Mouse (Mus musculus): ENCODE results near the gene Olfr331.
"Not testable (repeated sequence)": the region's sequence is repeated elsewhere in the genome, so short reads cannot be mapped to it uniquely, and the experiment has no call there.

The Olfr331 gene

GRCm38 (mm10) chr11:58502472-58502871 is at the start of gene Olfr331:
Gene Olfr331, minus strand, starts transcription at chr11:58502572.
- DNase-seq = not testable (repeated sequence)

GRCm38 (mm10) chr11:58546322-58546721 is 44.0 kb upstream of the Olfr331 start, which contains the start of gene Olfr329-ps:
Gene Olfr329-ps, minus strand, starts transcription at chr11:58546422.
- DNase-seq = no peak

GRCm38 (mm10) chr11:58534736-58535135 is 32.4 kb upstream of the Olfr331 start, which contains the start of gene Olfr330:
Gene Olfr330, minus strand, starts transcription at chr11:58534836.
- not testable (repeated sequence) for DNase-seq

- not testable (repeated sequence) for DNase-seq
Observed at GRCm38 (mm10) chr11:58519756-58520155, 17.4 kb upstream of the Olfr331 start.

- not testable (repeated sequence) for DNase-seq
Observed at GRCm38 (mm10) chr11:58518916-58519315, 16.5 kb upstream of the Olfr331 start.

GRCm38 (mm10) chr11:58509058-58509457 is 6.7 kb upstream of the Olfr331 start:
- not testable (repeated sequence) for DNase-seq

GRCm38 (mm10) chr11:58499290-58499689 is 3.1 kb downstream of the Olfr331 start:
- peak; percentile 35 for DNase-seq

GRCm38 (mm10) chr11:58498761-58499160 is 3.6 kb downstream of the Olfr331 start:
- no peak for DNase-seq

GRCm38 (mm10) chr11:58492455-58492854 is 9.9 kb downstream of the Olfr331 start, which contains the start of gene Olfr332:
Gene Olfr332, minus strand, starts transcription at chr11:58492555.
- no peak for DNase-seq

- DNase-seq = no peak
Observed at GRCm38 (mm10) chr11:58462170-58462569, 40.2 kb downstream of the Olfr331 start, which contains the start of gene Olfr30. Gene Olfr30, minus strand, starts transcription at chr11:58462270.

- no peak for DNase-seq
Observed at GRCm38 (mm10) chr11:58453592-58453991, 48.8 kb downstream of the Olfr331 start.

GRCm38 (mm10) chr11:58452759-58453158 is 49.6 kb downstream of the Olfr331 start, which contains the start of gene Lypd9:
Gene Lypd9, minus strand, starts transcription at chr11:58452923.
- no peak for DNase-seq
